Mouse (Mus musculus) heart, embryonic 15.5 days (tissue): ENCODE results near the gene Mipol1. TPM values are rescaled to one million over a fixed set of nuclear protein-coding genes. Genes with fewer than 3 reads are reported as not detected.
"Not testable (repeated sequence)": the region's sequence is repeated elsewhere in the genome, so short reads cannot be mapped to it uniquely, and the experiment has no call there.

Experiments
- ATAC-seq: fragments of 200-750 bp; cut with Nextera tagmentation; replicated peaks from 2 replicates; pipeline ENCODE4 v1.8.0; 2017; ENCODE audit warnings: low read depth, moderate TSS enrichment; ENCODE audit not compliant: insufficient number of reproducible peaks, insufficient read depth, low FRiP score
- H3K27ac ChIP-seq: fragments of 300-500 bp; sonication (generic); 2 replicates; pipeline ENCODE4 v1.5.1; 2015; ENCODE audit warnings: mild to moderate bottlenecking, inconsistent platforms
- H3K27me3 ChIP-seq: fragments of 300-500 bp; sonication (generic); 2 replicates; pipeline ENCODE4 v1.6.1; 2015; ENCODE audit warnings: inconsistent platforms
- H3K36me3 ChIP-seq: fragments of 300-500 bp; sonication (generic); 2 replicates; pipeline ENCODE4 v1.6.1; 2015; ENCODE audit warnings: mild to moderate bottlenecking, inconsistent platforms
- H3K4me1 ChIP-seq: fragments of 300-500 bp; sonication (generic); replicated peaks from 2 replicates; pipeline ENCODE4 v1.6.1; 2015; ENCODE audit warnings: inconsistent platforms
- H3K4me2 ChIP-seq: fragments of 300-500 bp; sonication (generic); 2 replicates; pipeline ENCODE4 v1.6.1; 2015; ENCODE audit warnings: inconsistent platforms, mild to moderate bottlenecking, moderate library complexity
- H3K4me3 ChIP-seq: fragments of 300-500 bp; sonication (generic); 2 replicates; pipeline ENCODE4 v1.5.1; 2015; ENCODE audit warnings: mild to moderate bottlenecking, inconsistent platforms
- H3K9ac ChIP-seq: fragments of 300-500 bp; sonication (generic); 2 replicates; pipeline ENCODE4 v1.6.1; 2015; ENCODE audit warnings: mild to moderate bottlenecking, inconsistent platforms
- H3K9me3 ChIP-seq: fragments of 300-500 bp; sonication (generic); replicated peaks from 2 replicates; pipeline ENCODE4 v1.6.1; 2016; ENCODE audit warnings: inconsistent platforms
- WGBS: fragments of 180-500 bp; shearing (Covaris S2); methylation state at CpG from one replicate; pipeline ENCODE4 v1.1.7; 2015; ENCODE audit warnings: mixed read lengths; 5-methylcytosine and 5-hydroxymethylcytosine counted together
- polyA plus RNA-seq: library from polyadenylated mRNA; unstranded; fragments of >200 nt; fragmentation: Nextera tagmentation; extraction: Ambion mirVana; gene quantifications from 2 replicates; pipeline ENCODE4 v1.2.1, GENCODE M21; 2015

The Mipol1 gene
- polyA plus RNA-seq, 1 experiment from 2014 or later: 8.2 TPM

DNA sequence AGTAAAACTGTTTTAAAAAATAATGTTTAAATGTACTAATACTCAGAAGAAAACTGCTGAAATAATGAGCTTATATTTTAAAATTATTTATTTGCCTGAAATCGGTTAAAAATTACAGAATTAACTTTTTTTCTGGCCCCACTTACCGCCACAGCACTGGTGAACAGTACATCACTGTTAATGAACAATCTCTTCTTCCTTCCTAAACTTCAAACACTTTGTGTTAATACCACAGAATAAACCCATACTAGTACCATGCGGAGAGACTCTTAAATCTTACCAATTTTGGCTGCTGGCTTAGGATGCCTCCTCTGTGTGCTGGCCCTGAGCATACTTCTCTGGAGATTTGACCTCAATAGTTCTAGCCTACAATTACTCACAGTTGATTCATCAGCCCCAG, 28.3 kb upstream of the Mipol1 start:
- Histone ChIP-seq H3K4me3 (no peak overlapping the region), H3K9ac (no peak overlapping the region), H3K36me3 (no peaks in the 10 kb centered on the region), H3K4me2 (no peak overlapping the region), H3K27ac (no peak overlapping the region), H3K9me3 (no peaks in the 10 kb centered on the region), H3K4me1 (peaks cover 3% of the 10 kb centered on the region), H3K27me3 (no peaks in the 10 kb centered on the region)
- WGBS: 89% methylated on average over 3 of the region's 3 CpGs
- no peak for ATAC-seq

DNA sequence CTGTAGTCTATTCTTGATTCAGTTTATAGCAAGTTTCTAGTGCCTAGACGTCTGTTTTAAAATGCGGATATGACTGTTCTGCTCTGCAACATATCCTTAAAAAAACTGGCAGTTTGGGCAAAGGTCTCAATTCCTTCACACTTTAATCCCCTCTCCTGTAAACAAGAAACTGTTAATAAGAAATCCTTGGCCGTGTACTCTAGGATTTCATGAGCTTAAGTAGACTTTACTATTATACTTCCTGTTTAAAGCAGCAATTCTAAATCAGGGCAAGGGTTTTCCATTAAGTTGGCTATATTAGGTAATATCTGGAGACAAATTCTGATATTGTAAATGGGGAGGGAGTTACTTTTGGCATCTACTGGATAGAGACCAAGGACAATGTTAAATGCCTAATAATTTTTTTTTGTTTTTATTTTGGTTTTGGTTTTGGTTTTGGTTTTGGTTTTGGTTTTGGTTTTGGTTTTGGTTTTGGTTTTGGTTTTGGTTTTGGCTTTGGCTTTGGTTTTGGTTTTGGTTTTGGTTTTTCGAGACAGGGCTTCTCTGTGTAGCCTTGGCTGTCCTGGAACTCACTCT, 25.9 kb upstream of the Mipol1 start:
- no peaks in the 10 kb centered on the region for H3K36me3 ChIP-seq
- no peaks in the 10 kb centered on the region for H3K27me3 ChIP-seq
- H3K9me3 ChIP-seq: no peaks in the 10 kb centered on the region
- no peak overlapping the region for H3K4me2 ChIP-seq
- WGBS: 82% methylated on average over 4 of the region's 4 CpGs
- no peak for ATAC-seq
- H3K9ac ChIP-seq: no peak overlapping the region
- H3K4me1 ChIP-seq: no peaks in the 10 kb centered on the region
- H3K4me3 ChIP-seq: no peak overlapping the region
- H3K27ac ChIP-seq: no peak overlapping the region

DNA sequence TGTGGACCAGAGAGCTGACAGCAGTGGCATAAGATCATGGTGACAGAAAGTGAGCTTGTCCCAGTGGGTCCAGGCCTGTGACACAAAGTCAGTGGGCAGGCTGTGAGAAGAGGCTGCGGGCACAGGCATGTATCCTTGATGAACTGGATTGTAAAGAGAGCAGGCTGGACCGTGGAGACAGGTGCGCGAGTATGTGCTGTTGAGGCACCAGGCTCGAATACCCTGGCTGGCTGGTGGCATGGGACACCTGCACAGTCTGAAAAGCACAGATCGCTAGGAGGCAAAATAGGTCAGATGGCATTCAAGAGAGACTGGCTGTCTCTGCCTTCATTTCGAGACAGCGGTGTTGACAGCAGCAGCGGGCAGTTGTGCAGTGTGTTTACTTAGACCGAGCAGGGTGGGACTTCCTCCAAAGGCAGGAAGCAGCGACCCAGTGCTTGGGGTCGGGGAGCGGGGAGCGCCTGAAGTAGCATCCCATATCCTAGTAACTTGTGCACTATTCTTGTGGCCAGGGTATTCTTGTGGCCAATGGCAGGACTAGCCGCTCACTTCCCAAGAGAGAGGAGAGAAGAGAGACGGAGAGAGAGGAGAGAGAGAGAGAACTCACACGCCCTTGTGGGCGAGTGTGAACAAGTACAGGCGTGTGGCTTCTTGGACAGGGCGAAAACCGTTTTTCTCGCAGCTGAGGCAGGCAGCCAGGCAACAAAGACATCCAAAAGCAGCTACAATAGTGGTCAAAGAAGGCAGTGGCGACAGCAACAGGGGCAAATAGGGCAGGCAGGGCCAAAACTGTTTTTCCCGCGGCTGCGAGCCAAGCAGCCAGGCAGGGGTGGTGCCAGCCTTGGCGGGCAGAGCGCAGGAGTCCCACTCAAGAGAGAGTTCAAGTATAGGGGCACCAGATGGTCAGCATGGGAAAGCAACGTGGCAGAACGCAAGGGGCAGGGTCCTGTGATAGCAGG, 18.6 kb upstream of the Mipol1 start:
- peak overlapping the region; percentile 57 for H3K4me3 ChIP-seq
- no peaks in the 10 kb centered on the region for H3K27me3 ChIP-seq
- H3K9ac ChIP-seq: peak overlapping the region; percentile 67
- H3K27ac ChIP-seq: peak overlapping the region; percentile 56
- H3K9me3 ChIP-seq: no peaks in the 10 kb centered on the region
- peaks cover 3% of the 10 kb centered on the region for H3K4me1 ChIP-seq
- peak overlapping the region; percentile 86 for H3K4me2 ChIP-seq
- H3K36me3 ChIP-seq: no peaks in the 10 kb centered on the region
- 4% methylated on average over 30 of the region's 30 CpGs for WGBS
- peak; percentile 79 for ATAC-seq

DNA sequence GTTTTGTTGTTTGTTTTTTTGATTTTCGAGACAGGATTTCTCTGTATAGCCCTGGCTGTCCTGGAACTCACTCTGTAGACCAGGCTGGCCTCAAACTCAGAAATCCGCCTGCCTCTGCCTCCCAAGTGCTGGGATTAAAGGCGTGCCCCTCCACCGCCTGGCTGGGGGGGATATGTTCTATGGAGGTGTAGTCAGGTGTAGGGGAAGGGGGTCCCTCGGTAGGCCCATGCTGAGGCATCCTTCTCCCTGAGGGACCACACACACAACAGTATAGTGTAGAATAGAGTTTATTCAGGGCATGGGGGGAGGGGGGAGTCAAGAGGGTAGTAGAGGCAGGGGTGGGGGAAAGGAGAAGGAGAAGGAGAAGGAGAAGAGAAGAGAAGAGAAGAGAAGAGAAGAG, 17.8 kb upstream of the Mipol1 start:
- H3K4me3 ChIP-seq, H3K4me2 ChIP-seq, H3K4me1 ChIP-seq, H3K36me3 ChIP-seq, H3K9me3 ChIP-seq, H3K27ac ChIP-seq, ATAC-seq, H3K27me3 ChIP-seq, H3K9ac ChIP-seq: not testable (repeated sequence)
- 76% methylated on average over 5 of the region's 5 CpGs for WGBS

DNA sequence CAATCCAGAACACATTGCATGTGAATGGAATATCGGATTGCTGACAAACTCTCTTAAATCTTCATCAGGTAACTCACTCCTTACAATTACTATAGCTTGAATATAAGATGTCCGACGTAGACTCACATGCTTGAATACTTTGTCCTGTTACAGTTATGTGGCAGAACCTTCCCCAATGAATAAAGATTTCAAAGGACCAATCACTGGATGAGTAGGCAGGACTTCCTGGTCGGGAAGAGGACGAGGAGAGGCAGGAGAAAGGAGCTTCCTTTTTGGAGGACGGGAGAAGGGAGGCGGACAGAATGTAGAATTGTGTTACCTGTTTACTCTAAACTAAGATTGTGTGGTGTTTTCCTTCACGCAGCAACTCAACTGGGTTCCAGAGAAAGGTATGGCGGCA, 3.8 kb upstream of the Mipol1 start:
- Histone ChIP-seq H3K36me3 (no peaks in the 10 kb centered on the region), H3K9ac (no peak overlapping the region), H3K4me2 (no peak overlapping the region), H3K27me3 (no peaks in the 10 kb centered on the region), H3K9me3 (no peaks in the 10 kb centered on the region), H3K4me3 (no peak overlapping the region), H3K27ac (no peak overlapping the region), H3K4me1 (peaks cover 4% of the 10 kb centered on the region)
- 80% methylated on average over 9 of the region's 9 CpGs for WGBS
- ATAC-seq: no peak

DNA sequence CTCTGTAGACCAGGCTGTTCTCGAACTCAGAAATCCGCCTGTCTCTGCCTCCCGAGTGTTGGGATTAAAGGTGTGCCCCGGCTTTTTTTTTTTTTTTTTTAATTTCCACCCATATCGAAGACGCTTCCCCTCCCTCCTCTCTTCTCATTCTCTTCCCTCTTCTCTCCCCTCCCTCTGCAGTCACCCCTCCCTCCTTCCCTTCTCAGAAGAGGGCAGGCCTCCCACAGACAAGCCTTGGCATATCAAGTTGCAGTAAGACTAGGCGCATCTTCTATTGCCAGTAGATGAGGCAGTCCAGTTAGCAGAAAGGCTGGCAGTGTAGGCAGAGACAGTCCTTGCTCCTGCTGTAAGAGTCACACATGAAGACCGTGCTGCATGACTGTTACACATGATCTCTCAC, 2.5 kb upstream of the Mipol1 start:
- no peaks in the 10 kb centered on the region for H3K9me3 ChIP-seq
- H3K4me1 ChIP-seq: peaks cover 7% of the 10 kb centered on the region
- no peak overlapping the region for H3K4me2 ChIP-seq
- H3K27me3 ChIP-seq: no peaks in the 10 kb centered on the region
- ATAC-seq: no peak
- no peaks in the 10 kb centered on the region for H3K36me3 ChIP-seq
- 82% methylated on average over 5 of the region's 8 CpGs for WGBS
- no peak overlapping the region for H3K9ac ChIP-seq
- no peak overlapping the region for H3K27ac ChIP-seq
- no peak overlapping the region for H3K4me3 ChIP-seq

DNA sequence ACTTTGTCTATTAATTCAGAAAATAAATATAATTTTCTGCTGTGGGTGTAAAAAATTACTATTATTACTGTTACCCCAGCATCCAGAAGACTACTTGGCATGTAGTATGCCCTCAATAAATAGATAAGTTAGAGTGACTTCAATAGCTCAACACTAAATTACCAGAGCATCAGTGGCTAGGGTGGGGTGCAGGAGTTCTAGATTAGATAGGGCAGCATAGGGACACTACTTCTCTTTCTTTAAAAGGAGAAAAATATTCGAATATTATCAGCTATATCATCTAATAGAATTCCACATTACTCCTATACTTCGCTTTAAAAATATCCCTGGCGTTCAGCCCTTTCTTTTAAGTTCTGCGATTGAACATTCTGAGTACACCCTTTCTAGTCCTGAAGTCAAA, 524 bp upstream of the Mipol1 start:
- peaks cover 7% of the 10 kb centered on the region for H3K4me1 ChIP-seq
- no peak for ATAC-seq
- H3K9ac ChIP-seq: peak overlapping the region; percentile 55
- H3K36me3 ChIP-seq: no peaks in the 10 kb centered on the region
- 13% methylated on average over 4 of the region's 4 CpGs for WGBS
- no peaks in the 10 kb centered on the region for H3K27me3 ChIP-seq
- H3K4me3 ChIP-seq: peak overlapping the region; percentile 84
- H3K4me2 ChIP-seq: peak overlapping the region; percentile 78
- H3K27ac ChIP-seq: peak overlapping the region; percentile 88
- H3K9me3 ChIP-seq: no peaks in the 10 kb centered on the region

DNA sequence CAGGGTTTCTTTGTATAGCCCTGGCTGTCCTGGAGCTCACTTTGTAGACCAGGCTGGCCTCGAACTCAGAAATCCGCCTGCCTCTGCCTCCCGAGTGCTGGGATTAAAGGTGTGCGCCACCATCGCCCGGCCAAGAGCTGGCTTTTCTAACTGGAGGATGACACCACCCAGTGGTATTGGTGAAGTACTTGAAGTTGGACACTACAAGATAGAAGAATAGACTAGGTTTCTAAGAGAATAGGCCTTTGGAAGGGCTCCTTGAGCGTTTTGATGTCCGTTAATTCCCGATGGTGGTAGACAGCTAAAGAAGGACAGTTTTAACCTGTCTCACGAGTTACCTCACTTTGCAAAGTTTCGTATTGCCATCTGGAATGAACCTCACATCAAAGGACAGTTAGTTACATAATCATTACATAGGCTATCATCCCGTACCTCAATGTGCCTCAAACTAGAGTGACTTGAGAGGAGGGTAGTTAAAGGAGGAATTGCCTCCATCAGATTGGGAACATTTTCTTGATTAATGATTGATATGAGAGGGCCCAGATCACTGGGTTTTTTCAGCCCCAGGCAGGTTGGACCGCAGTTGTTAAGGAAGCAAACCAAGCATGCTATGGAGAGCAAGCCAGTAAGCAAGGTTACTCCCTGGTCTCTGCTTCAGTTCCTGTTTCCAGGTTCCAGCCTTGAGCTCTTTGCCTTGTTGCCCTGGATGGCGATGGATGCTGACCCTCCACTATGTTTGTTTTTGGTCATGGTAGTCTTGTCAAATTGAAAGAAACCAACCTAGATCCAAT, 1.1 kb downstream of the Mipol1 start:
- ATAC-seq: no peak
- H3K4me2 ChIP-seq: peak overlapping the region; percentile 78
- peak overlapping the region; percentile 84 for H3K4me3 ChIP-seq
- no peaks in the 10 kb centered on the region for H3K36me3 ChIP-seq
- WGBS: 66% methylated on average over 14 of the region's 14 CpGs
- no peak overlapping the region for H3K27ac ChIP-seq
- peak overlapping the region; percentile 74; the same call in 1 of the 2 replicates for H3K9ac ChIP-seq
- no peaks in the 10 kb centered on the region for H3K27me3 ChIP-seq
- no peaks in the 10 kb centered on the region for H3K9me3 ChIP-seq
- peaks cover 7% of the 10 kb centered on the region for H3K4me1 ChIP-seq

DNA sequence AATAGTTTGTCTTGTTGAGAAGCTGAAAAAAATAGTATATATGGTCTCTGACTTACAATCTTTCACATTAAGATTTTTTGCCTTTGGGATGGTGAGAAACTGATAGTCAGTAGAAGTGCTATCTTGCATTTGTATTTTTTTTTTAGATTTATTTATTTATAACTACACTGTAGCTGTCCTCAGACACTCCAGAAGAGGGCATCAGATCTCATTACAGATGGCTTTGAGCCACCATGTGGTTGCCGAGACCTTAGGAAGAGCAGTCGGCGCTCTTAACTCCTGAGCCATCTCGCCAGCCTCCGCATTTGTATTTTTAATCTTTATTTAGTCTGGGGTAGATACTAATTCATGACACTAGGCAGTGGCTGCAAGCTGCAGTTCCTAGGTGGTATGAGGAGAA, 3.2 kb downstream of the Mipol1 start:
- H3K4me1 ChIP-seq: peaks cover 7% of the 10 kb centered on the region
- WGBS: 75% methylated on average over 5 of the region's 5 CpGs
- no peak for ATAC-seq
- H3K4me3 ChIP-seq: no peak overlapping the region
- no peak overlapping the region for H3K27ac ChIP-seq
- peaks cover 4% of the 10 kb centered on the region for H3K36me3 ChIP-seq
- no peak overlapping the region for H3K4me2 ChIP-seq
- no peak overlapping the region for H3K9ac ChIP-seq
- no peaks in the 10 kb centered on the region for H3K27me3 ChIP-seq
- H3K9me3 ChIP-seq: no peaks in the 10 kb centered on the region

DNA sequence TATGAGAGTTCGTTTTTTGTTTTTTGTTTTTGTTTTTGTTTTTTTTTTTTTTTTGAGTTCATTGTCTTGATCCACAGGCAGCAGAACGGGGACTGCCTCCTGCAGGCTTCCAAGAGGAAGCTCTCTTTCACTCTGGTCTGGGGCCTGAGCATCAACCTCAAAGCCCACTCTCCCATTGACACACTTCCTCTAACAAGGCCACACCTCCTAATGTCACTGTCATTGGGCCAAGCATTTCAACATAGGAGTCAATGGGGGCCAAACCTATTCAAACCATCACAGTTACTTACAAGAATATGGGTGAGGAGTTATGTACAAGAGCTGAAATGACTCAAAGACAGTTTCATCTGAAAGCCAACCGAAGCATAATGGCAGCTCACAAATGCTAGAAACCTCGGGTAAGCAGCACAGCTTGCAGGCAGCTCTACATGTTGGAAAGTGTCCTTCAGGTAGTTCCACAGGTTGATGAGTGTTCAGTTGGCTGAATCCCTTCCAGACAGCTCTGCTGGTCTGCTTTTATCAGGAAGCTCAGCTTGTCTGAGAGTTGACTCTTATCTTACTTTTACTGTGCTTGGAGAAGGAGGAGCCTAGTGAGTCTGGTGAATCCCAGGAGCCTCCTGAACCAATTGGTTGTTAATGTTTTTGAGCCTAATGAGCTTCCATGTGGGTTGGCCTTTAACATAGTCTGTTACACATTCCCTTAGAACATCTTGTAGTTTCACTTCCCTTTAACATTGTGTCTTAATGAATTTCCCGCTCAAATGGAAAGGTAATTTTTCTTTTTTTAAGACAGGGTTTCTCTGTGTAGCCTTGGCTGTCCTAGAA, 13.7 kb downstream of the Mipol1 start:
- no peak for ATAC-seq
- WGBS: 82% methylated on average over 5 of the region's 5 CpGs
- H3K4me3 ChIP-seq: no peak overlapping the region
- no peak overlapping the region for H3K9ac ChIP-seq
- no peak overlapping the region for H3K27ac ChIP-seq
- peaks cover 15% of the 10 kb centered on the region for H3K36me3 ChIP-seq
- H3K27me3 ChIP-seq: no peaks in the 10 kb centered on the region
- no peaks in the 10 kb centered on the region for H3K4me1 ChIP-seq
- no peak overlapping the region for H3K4me2 ChIP-seq
- no peaks in the 10 kb centered on the region for H3K9me3 ChIP-seq

DNA sequence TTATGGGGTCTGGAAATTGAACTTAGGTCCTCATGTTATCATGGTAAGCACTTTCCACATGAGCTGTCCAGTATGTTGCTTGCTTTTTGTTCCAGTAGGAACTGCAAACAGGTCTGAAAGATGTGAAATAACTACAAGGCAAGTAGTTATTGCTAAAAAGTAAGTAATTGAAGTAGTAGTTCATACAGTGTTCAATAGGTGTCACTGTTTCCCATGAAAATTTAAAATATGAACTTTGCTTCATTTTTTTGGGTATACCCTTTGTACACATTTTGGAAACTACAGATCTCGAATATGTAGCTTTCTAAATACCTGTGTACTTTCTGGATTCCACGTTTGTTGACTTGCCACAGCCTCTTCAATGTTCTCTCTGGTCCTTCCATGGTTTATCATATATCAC, 28.3 kb downstream of the Mipol1 start:
- H3K4me1 ChIP-seq: no peaks in the 10 kb centered on the region
- H3K4me2 ChIP-seq: no peak overlapping the region
- H3K27me3 ChIP-seq: no peaks in the 10 kb centered on the region
- no peaks in the 10 kb centered on the region for H3K36me3 ChIP-seq
- H3K9ac ChIP-seq: no peak overlapping the region
- no peak overlapping the region for H3K27ac ChIP-seq
- no peak for ATAC-seq
- no peaks in the 10 kb centered on the region for H3K9me3 ChIP-seq
- WGBS: 43% methylated on average over 2 of the region's 2 CpGs
- H3K4me3 ChIP-seq: no peak overlapping the region
